Mouse (Mus musculus) thymus, postnatal 4 days (tissue): Measurements from ENCODE around the gene Cx3cl1.
A peak's percentile ranks its signal among the peaks of the same experiment; 100 is the strongest.

Experiments used
- DNase-seq: peaks from one replicate; pipeline ENCODE4 v3.0.0; 2021

Gene Cx3cl1

GRCm38 (mm10) chr8:94803551-94803950 is 31.7 kb downstream of the Cx3cl1 start:
- DNase-seq, result no peak

DNA sequence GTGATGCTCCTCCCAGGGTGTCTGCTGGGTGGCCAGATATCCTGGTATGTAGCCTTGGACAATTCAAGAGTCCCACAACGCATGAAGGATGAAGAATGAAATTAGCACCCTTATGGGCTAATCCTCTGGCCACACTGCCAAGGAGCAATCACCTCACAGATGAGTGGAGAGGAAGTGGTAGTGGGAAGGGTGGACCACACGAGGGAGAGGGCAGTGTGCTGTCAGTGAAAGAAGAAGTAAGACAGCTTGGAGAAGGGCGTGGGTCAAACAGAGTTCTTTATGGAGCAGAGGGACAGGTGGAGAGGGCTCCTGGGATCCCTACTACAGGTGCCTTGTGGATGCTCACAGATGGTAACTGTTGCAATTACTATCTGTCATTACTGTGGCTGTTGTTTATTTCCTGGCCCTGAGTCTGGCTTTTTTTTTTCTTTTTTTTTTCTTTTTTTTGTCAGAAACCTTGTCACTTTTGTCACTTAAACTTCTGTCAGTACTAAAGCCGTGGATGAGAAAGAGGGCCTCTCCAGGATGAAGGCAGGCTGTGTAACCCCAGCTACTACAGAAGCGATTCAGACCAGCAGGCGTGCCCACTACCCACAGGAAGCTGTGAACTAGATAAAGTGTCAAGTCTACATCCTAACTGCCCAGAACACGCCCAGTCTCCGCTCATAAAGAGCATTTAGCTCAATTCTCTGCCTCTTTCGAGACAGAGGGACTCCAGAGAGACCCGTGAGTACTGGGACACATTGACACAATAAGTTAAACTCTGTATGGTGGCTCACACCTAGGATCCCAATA is 32.9 kb downstream of the Cx3cl1 start:
- no peak for DNase-seq

DNA sequence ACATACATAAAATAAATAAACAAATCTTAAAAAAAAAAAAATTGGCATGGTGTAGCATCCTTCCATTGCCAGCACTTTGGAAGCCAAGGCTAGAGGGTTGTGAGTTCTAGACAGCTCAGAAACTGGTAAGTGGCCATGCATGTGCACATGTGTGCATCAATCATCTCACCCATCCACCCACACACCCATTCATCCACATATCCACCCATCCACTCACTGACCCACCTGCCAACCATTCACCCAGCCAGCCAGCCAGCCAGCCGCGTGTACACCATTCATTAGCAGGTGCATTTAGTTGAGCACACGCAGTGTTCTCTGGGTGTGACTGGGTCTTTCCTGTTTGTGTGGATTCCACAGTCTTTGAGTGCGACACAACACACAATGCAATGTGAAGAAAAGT is 34.0 kb downstream of the Cx3cl1 start:
- no peak for DNase-seq

DNA sequence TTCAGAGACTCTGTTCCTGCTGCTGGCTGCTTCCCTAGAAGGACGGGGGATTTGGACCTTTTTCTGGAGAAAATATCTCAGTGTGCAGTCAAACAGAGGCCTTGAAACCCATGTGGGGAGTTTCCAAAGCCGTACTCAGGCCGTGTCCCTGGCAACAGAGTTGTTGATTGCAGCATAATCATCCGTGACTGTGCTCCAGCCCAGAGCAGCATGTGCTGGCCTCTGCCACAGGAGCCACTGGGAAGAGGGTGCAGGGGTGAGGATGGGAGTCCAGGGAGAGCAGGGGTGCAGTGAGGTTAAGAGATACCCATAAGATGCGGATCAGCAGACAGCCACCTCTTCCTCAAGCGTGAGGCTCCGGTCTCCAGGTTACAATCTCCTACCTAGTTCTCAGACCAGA is 35.7 kb downstream of the Cx3cl1 start:
- no peak for DNase-seq

GRCm38 (mm10) chr8:94808372-94808771 is 36.6 kb downstream of the Cx3cl1 start:
- DNase-seq, result no peak

GRCm38 (mm10) chr8:94810153-94810552 is 38.3 kb downstream of the Cx3cl1 start, which contains the start of gene Ccl17:
Gene Ccl17 (plus strand): TSS chr8:94810453.
- no peak for DNase-seq

GRCm38 (mm10) chr8:94810855-94811254 is 39.0 kb downstream of the Cx3cl1 start:
- DNase-seq, result no peak

DNA sequence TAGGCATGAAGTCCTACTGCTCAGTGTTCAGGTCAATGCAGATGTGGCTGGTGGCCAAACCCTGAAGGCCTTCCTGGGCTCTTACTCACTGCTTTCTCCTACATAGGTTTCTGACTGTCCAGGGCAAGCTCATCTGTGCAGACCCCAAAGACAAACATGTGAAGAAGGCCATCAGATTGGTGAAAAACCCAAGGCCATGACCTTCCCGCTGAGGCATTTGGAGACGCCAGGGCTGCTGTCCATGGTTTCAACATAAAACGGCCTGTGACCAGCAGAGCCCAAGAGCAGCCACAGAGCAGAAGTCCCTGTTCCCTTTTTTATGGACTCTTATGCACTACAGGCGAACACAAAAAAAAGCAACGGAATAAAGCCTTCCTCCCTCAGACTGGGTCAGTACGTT is 39.8 kb downstream of the Cx3cl1 start:
- DNase-seq, result no peak

DNA sequence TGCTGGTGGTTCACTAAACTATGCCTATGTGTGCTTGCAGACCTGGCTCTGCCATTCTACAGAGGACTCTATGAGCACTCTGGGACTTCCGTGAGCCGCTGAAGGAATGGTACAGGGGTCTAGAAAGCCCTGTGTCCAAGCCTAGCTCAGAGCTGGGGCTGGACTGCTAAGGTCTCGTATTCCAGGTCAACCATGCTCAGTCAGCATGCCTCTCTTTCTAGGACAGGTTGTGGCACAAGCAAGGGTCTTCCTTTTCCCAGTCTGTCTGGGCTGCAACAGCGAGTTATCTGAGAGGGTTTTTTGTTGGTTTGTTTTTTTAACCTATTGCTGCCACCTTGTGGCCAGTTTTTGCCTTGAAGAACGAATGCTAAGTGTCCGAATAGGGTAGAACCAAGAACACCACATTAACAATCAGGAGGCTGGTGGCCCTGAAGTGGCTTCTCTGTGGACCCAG is 40.9 kb downstream of the Cx3cl1 start:
- peak; percentile 85 for DNase-seq

GRCm38 (mm10) chr8:94814556-94814955 is 42.7 kb downstream of the Cx3cl1 start:
- peak; percentile 42 for DNase-seq

DNA sequence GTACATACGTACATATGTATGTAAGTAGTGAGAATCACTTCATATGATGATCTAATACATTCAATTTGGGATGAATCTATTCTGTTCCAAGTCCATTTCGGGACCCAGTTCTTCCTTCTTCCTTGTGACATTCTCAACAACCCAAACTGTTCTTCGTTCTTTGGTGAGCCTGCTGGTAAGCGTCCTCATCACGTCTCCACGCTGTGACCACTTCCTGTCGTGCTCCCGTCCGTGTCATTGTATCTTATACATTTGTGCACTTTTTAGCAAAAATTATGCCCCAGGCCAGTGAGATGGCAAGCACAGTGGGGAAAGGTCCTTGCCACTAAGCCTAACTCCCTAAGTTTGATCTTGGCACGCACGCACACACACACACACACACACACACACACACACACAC is 46.1 kb downstream of the Cx3cl1 start:
- no peak for DNase-seq

GRCm38 (mm10) chr8:94819671-94820179 is 47.9 kb downstream of the Cx3cl1 start:
- DNase-seq, result no peak

DNA sequence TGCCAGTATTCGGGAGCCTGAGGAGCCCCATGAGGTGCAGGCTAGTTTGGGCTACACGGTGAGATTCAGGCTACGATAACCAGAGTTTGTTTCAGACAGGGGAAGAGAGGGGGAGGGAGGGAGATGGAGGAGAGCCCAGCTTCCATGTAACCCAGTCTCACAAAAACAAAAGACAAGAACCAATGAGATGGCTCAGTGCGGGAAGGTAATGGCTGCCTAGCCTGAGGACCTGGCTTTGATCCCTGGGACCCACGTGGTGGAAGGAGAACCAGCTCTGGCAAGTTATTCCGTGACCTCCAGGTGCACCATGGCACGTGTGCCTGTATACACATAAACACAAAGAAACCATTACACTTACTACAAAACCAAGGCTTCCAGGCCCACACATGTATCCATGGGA is 48.7 kb downstream of the Cx3cl1 start:
- no peak for DNase-seq

GRCm38 (mm10) chr8:94821381-94821780 is 49.6 kb downstream of the Cx3cl1 start:
- no peak for DNase-seq

DNA sequence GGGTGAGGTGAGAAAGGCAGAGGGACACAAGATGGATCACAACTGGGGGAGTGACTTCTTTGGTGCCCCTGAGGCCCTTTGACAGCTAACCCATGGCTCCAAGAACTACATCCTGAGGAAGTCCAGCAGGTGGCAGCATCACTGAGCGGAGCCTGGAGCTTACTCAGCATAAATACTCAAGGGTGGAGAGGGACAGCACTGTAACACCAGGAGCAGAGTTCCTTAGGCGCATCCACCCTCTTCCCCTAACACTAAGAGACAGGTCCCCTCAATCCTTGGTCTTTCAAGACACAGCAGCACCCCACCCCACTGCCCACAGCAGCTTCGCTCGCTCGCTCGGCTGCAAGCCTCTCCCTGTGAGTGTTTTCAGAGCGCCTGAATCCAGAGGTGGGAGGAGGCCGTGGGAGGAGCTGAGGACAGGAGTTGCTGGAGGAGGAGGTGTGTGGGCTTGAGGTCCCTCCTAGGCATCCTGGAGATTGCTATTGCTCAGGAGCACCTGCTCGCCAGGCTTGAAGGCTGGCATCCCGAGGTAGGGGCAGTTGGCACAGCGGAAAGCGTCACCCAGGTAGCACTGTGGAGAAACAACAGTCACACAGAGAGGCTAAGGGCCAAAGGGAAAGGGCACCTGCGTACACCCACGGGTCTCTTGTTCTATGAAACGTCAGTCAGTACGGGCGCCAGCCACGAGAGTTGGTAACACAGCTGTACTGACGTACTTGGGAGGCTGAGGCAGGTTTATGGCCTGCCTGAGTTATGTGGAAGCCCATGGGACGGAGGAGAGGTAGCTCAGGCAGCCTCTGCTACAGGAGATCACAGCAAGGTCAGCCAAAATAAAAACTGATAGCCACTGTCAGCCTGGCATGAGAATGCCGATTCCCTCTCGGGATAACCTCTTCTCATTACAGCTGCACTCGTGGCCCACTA is 51.1 kb downstream of the Cx3cl1 start:
- DNase-seq, result peak; percentile 78

- no peak for DNase-seq
These were observed 53.4 kb downstream of the Cx3cl1 start for GRCm38 (mm10) chr8:94825170-94825569.

DNA sequence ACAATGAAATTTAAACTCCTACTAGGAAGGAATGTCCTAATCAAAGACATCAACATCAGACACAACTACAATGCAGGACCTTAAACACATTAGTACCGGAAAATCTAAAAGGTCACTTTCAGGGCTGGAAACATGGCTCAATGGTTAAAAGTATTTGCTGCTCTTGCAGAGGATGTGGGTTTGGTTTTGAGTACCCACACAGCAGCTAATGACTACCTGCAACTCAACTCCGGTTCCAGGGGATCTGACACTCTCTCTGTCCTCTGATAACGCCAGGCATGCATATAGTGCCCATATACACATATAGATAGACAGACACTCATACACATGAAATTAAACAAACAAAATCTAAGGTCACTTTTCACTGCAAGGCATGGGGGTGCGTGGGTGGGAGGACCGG is 54.4 kb downstream of the Cx3cl1 start:
- DNase-seq, result no peak

GRCm38 (mm10) chr8:94828284-94828683 is 56.5 kb downstream of the Cx3cl1 start:
- no peak for DNase-seq
